Mouse (Mus musculus) intestine, embryonic 16.5 days (tissue): ENCODE measurements at regions not wholly inside any gene's neighbourhood (a gene's known extent, or its start where the extent isn't known, plus 50 kb on each side); places are given as distances from the start of the nearest gene placed in this dataset.

Source experiments
- ATAC-seq: fragments of 200-750 bp; cut with Nextera tagmentation; 2 replicates; pipeline ENCODE4 v1.8.0; 2017; ENCODE audit warnings: moderate TSS enrichment, moderate library complexity
- H3K27ac ChIP-seq: fragments of 300-500 bp; sonication (generic); 2 replicates; pipeline ENCODE4 v1.5.1; 2014; ENCODE audit warnings: mild to moderate bottlenecking, low read length
- H3K27me3 ChIP-seq: fragments of 300-500 bp; sonication (generic); replicated peaks from 2 replicates; pipeline ENCODE4 v1.6.1; 2014; ENCODE audit warnings: low read length, control low read depth, mixed read lengths; ENCODE audit not compliant: control insufficient read depth, insufficient read depth
- H3K36me3 ChIP-seq: fragments of 300-500 bp; sonication (generic); 2 replicates; pipeline ENCODE4 v1.6.1; 2014; ENCODE audit warnings: low read length, control low read depth; ENCODE audit not compliant: control insufficient read depth, insufficient read depth
- H3K4me1 ChIP-seq: fragments of 300-500 bp; sonication (generic); 2 replicates; pipeline ENCODE4 v1.6.1; 2014; ENCODE audit warnings: low read length, control low read depth, mixed read lengths; ENCODE audit not compliant: control insufficient read depth, insufficient read depth
- H3K4me2 ChIP-seq: fragments of 300-500 bp; sonication (generic); 2 replicates; pipeline ENCODE4 v1.6.1; 2014; ENCODE audit warnings: low read depth, low read length, control low read depth
- H3K4me3 ChIP-seq: fragments of 300-500 bp; sonication (generic); 2 replicates; pipeline ENCODE4 v1.5.1; 2014; ENCODE audit warnings: mild to moderate bottlenecking, low read length
- H3K9ac ChIP-seq: fragments of 300-500 bp; sonication (generic); 2 replicates; pipeline ENCODE4 v1.6.1; 2014; ENCODE audit warnings: low read depth, low read length
- H3K9me3 ChIP-seq: fragments of 300-500 bp; sonication (generic); 2 replicates; pipeline ENCODE4 v1.6.1; 2016; ENCODE audit warnings: low read length, control low read depth; ENCODE audit not compliant: control insufficient read depth
- WGBS: fragments of 180-500 bp; shearing (Covaris S2); extraction: QIAGEN DNeasy Blood & Tissue Kit; methylation state at CpG from one replicate; pipeline ENCODE4 v1.1.7; 2014; 5-methylcytosine and 5-hydroxymethylcytosine counted together

DNA sequence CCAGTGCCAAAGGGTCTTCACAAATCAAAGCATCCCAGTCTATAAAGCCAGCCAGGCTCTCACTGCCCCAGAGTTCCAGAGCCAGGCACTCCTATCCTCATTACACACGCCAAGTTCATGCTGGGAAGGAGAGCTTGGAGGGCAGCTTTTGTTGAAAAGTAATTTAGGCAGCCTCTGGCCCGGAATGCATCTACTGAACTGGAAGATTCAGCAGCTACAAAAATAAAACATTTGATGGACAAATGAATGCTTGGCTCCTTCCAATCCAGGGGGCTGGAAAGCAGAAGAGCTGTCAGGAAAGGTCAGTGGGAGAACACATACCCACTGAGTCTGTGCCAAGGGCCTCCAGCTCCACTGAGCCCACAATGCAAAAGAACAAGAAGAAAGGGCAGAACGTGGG is 96.4 kb upstream of the Ngly1 start:
- Histone ChIP-seq H3K9ac (no peak overlapping the region), H3K27ac (no peak overlapping the region), H3K36me3 (no peaks in the 10 kb centered on the region), H3K4me2 (no peak overlapping the region), H3K27me3 (no peaks in the 10 kb centered on the region), H3K4me1 (no peaks in the 10 kb centered on the region), H3K4me3 (no peak overlapping the region), H3K9me3 (no peaks in the 10 kb centered on the region)
- WGBS: 63% methylated on average over 3 of the region's 3 CpGs
- no peak for ATAC-seq

DNA sequence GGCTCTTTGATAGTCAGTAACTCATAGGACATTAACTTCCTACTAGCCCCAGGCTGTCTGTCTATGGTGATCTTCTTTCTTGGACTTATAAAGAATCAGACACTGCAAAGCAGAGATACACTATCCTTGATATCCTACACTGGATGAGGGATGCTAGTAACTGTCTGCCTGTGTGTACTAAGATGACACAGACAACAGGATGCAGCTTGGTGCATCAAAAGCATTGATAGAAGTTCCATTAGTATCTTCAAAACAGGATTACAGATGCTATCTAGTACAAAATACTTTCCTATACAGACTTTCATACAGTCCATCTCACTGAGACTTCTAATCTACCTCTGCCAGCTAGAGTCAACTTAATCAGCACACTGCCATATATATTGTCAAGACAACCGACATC is 94.0 kb upstream of the Ngly1 start:
- WGBS: 81% methylated on average over 1 of the region's 1 CpGs
- no peak overlapping the region for H3K4me2 ChIP-seq
- H3K9ac ChIP-seq: no peak overlapping the region
- no peaks in the 10 kb centered on the region for H3K9me3 ChIP-seq
- ATAC-seq: no peak
- H3K36me3 ChIP-seq: no peaks in the 10 kb centered on the region
- no peak overlapping the region for H3K27ac ChIP-seq
- no peaks in the 10 kb centered on the region for H3K4me1 ChIP-seq
- H3K4me3 ChIP-seq: no peak overlapping the region
- H3K27me3 ChIP-seq: no peaks in the 10 kb centered on the region

DNA sequence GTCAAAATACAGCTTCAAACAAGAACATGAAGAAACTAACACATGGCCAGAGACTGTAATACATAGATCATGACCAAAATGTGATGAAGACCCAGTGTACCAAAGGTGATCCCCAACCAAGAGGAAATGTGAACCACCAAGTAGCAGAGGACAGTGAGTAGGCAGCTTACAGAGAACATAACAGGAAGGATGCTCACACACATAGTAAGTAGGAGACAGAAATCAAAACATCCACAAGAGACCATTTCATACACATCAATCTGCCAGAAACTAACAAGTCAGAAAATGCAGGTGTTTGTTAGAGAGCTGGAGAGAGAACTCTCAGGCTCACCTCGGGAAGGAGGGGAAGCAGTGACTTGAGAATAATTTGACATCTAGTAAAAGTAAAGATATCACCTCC is 78.9 kb upstream of the Ngly1 start:
- Histone ChIP-seq H3K36me3 (no peaks in the 10 kb centered on the region), H3K9ac (no peak overlapping the region), H3K4me1 (no peaks in the 10 kb centered on the region), H3K9me3 (no peaks in the 10 kb centered on the region), H3K4me3 (no peak overlapping the region), H3K4me2 (no peak overlapping the region), H3K27me3 (no peaks in the 10 kb centered on the region), H3K27ac (no peak overlapping the region)
- 50% methylated on average over 1 of the region's 1 CpGs for WGBS
- no peak for ATAC-seq

DNA sequence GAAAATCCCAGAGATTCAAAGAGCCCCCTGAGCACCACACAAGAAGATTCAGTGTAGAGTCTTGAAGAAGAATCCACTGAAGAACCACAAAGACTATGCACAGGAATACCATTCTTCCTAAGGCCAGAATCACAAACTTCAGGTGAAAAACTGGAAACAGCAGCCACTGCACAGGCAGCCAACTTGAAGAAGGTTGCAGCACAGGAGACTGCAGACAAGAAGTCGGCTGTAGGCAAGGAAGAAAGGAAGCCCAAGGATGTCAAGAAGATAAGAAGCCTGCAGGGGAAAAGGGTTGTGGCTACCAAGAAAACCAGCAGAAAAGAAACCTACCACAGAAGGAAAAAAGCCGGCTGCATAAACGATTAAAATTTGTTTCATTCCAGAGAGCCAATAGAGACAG is 76.8 kb upstream of the Ngly1 start:
- no peaks in the 10 kb centered on the region for H3K27me3 ChIP-seq
- H3K4me2 ChIP-seq: no peak overlapping the region
- ATAC-seq: no peak
- no peak overlapping the region for H3K27ac ChIP-seq
- H3K4me3 ChIP-seq: no peak overlapping the region
- no peaks in the 10 kb centered on the region for H3K4me1 ChIP-seq
- 81% methylated on average over 3 of the region's 3 CpGs for WGBS
- no peaks in the 10 kb centered on the region for H3K9me3 ChIP-seq
- no peak overlapping the region for H3K9ac ChIP-seq
- H3K36me3 ChIP-seq: no peaks in the 10 kb centered on the region

DNA sequence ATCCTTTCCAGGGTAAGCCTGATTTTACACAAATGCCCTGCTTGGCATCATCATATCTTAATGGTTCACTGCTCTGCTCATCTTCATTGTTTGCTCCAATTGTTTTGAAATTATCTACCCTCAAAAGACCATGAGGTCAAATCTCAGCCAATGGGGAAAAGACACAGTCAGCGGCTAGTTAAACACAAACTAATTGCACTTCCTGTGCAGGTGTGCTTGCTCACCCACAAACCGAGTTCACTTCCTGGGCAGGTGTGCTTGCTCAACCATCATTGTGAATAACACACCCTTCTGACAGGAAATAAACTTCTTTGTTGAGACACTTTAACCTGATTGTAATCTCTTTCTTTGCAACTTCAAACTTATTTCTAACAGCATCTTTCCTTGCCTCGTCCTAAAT is 75.8 kb upstream of the Ngly1 start:
- Histone ChIP-seq H3K36me3 (no peaks in the 10 kb centered on the region), H3K4me2 (no peak overlapping the region), H3K9me3 (no peaks in the 10 kb centered on the region), H3K27me3 (no peaks in the 10 kb centered on the region), H3K27ac (no peak overlapping the region), H3K4me3 (no peak overlapping the region), H3K9ac (no peak overlapping the region), H3K4me1 (no peaks in the 10 kb centered on the region)
- no peak for ATAC-seq
- 58% methylated on average over 3 of the region's 3 CpGs for WGBS

DNA sequence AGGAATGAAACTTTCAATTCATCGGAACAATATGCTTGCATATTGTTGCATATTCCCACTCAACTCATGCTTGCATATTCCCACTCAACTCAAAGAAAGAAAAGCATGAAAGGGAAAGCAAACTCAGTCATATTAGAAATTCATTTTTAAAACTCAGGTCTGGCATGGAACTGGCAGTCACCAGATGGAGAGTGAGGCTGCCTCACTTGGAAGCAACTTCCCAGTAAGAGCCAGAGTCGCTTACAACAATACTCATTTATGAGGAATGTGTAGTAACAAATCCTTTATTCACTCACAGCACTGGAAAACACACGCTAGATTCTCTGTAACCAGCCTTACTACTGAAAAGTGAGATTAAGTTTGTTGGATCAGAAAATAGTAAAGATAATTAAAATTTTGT is 70.9 kb upstream of the Ngly1 start:
- Histone ChIP-seq H3K36me3 (no peaks in the 10 kb centered on the region), H3K4me2 (no peak overlapping the region), H3K27me3 (no peaks in the 10 kb centered on the region), H3K4me3 (no peak overlapping the region), H3K4me1 (no peaks in the 10 kb centered on the region), H3K9me3 (no peaks in the 10 kb centered on the region), H3K9ac (no peak overlapping the region), H3K27ac (no peak overlapping the region)
- no peak for ATAC-seq
- WGBS: 92% methylated on average over 3 of the region's 3 CpGs

DNA sequence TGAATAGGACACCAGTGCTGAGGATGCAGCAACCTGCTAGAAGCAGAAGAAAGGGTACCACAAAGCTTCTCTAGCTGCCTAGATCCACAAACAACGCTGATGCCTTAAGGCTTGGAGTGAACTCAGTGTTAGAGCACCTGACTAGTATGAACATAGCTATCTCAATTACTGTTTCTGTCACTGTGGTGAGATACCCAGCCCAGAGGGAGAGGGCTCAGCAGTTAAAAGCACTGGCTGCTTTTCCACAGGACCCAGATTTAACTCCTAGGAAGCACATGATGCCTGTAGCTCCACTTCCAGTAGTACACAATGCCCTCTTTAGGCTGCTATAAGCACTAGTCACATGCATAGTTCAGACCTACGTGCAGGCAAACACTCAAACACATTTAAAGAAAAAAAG is 67.3 kb upstream of the Ngly1 start:
- H3K9me3 ChIP-seq: no peaks in the 10 kb centered on the region
- no peak overlapping the region for H3K4me2 ChIP-seq
- no peaks in the 10 kb centered on the region for H3K27me3 ChIP-seq
- no peak overlapping the region for H3K9ac ChIP-seq
- no peaks in the 10 kb centered on the region for H3K4me1 ChIP-seq
- no peak overlapping the region for H3K4me3 ChIP-seq
- WGBS: 68% methylated on average over 2 of the region's 2 CpGs
- H3K36me3 ChIP-seq: no peaks in the 10 kb centered on the region
- ATAC-seq: no peak
- no peak overlapping the region for H3K27ac ChIP-seq

DNA sequence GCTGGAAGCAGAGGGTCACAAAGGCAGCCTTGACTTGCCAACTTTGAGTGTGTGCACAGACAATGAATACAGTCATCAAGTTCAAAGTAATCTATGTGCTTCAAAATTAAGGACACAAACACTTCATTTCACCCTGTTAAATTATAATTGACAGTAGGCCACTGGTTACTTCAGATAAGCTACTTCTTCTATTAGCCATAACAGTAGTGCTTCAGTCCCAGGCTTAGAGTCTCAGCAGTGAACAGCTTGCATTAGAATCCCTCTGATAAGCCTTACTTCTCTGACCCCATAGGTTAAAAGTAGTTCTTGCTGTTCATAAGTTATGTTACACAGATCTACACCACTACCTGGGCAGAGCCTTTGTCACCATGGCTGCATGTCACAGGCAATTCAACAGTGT is 63.8 kb upstream of the Ngly1 start:
- H3K4me3 ChIP-seq: no peak overlapping the region
- H3K9me3 ChIP-seq: no peaks in the 10 kb centered on the region
- H3K27me3 ChIP-seq: no peaks in the 10 kb centered on the region
- no peak for ATAC-seq
- no peaks in the 10 kb centered on the region for H3K36me3 ChIP-seq
- no peak overlapping the region for H3K9ac ChIP-seq
- H3K4me2 ChIP-seq: no peak overlapping the region
- H3K4me1 ChIP-seq: no peaks in the 10 kb centered on the region
- H3K27ac ChIP-seq: no peak overlapping the region
